Mouse (Mus musculus): Measurements from ENCODE around the gene Josd1. TPM values are rescaled to one million over a fixed set of nuclear protein-coding genes. Genes with fewer than 3 reads are reported as not detected.

Gene Josd1
- polyA plus RNA-seq, 1 experiment from 2014 or later = 43.4 TPM

- POLR2A ChIA-PET = no interaction called here
- DNase-seq (ENCODE audit: low read depth, low spot score) = no peak
- H3K27me3 ChIP-seq = no peaks in the 10 kb centered on the region
- no peak for ATAC-seq
- in situ Hi-C loops (cut with MboI; ENCODE audit: low pct_unique_long_range_greater_than_20kb) = no loop called here
- no peak for TF ChIP-seq CTCF (IDR thresholded peaks at IDR 0.05)
- CTCF ChIA-PET = no interaction called here
Measured at GRCm38 (mm10) chr15:79720267-79720666, 32.5 kb upstream of the Josd1 start.

- ATAC-seq (no peak), DNase-seq (ENCODE audit: low read depth, low spot score) (no peak)
- POLR2A ChIA-PET = interaction anchor here (1.5 kb wide), 1 partner anchor 24 kb away, joined by 5 read pairs; no protein-coding TSS in a partner anchor
- CTCF ChIA-PET = interaction anchor here (0.8 to 1.2 kb wide), 2 partner anchors 9 to 19 kb away, joined by 3 read pairs; no protein-coding TSS in a partner anchor
- in situ Hi-C loops (cut with MboI; ENCODE audit: low pct_unique_long_range_greater_than_20kb) = no loop called here
- no peak for TF ChIP-seq CTCF (IDR thresholded peaks at IDR 0.05)
- no peaks in the 10 kb centered on the region for H3K27me3 ChIP-seq
Measured at GRCm38 (mm10) chr15:79716710-79717109, 29.0 kb upstream of the Josd1 start.

- ATAC-seq (no peak), DNase-seq (ENCODE audit: low read depth, low spot score) (no peak)
- POLR2A ChIA-PET = no interaction called here
- CTCF ChIA-PET = no interaction called here
- H3K27me3 ChIP-seq = no peaks in the 10 kb centered on the region
- no peak for TF ChIP-seq CTCF (IDR thresholded peaks at IDR 0.05)
- in situ Hi-C loops (cut with MboI; ENCODE audit: low pct_unique_long_range_greater_than_20kb) = no loop called here
Measured at GRCm38 (mm10) chr15:79715646-79716045, 27.9 kb upstream of the Josd1 start.

GRCm38 (mm10) chr15:79708229-79708822 lies 20.6 kb upstream of the Josd1 start:
- TF ChIP-seq CTCF (IDR thresholded peaks at IDR 0.05) = no peak
- DNase-seq (ENCODE audit: low read depth, low spot score) (no peak), ATAC-seq (no peak)
- ChIA-PET POLR2A (interaction anchor here (1.0 kb wide), 1 partner anchor 16 kb away, joined by 3 read pairs; no protein-coding TSS in a partner anchor), CTCF (interaction anchor here (1.1 to 2.7 kb wide), 4 partner anchors 11 to 17 kb away, joined by 3 to 11 read pairs (median 6); no protein-coding TSS in a partner anchor)
- in situ Hi-C loops (cut with MboI; ENCODE audit: low pct_unique_long_range_greater_than_20kb) = no loop called here
- no peaks in the 10 kb centered on the region for H3K27me3 ChIP-seq

- no peak for ATAC-seq
- CTCF ChIA-PET = interaction anchor here (1.4 to 2.7 kb wide), 2 partner anchors 9 to 14 kb away, joined by 5 to 11 read pairs; no protein-coding TSS in a partner anchor
- in situ Hi-C loops (cut with MboI; ENCODE audit: low pct_unique_long_range_greater_than_20kb) = no loop called here
Measured at GRCm38 (mm10) chr15:79706603-79707214, 19.0 kb upstream of the Josd1 start.

GRCm38 (mm10) chr15:79697558-79698187 lies 10.0 kb upstream of the Josd1 start:
- ATAC-seq (no peak), DNase-seq (ENCODE audit: low read depth, low spot score) (no peak)
- ChIA-PET POLR2A (interaction anchor here (0.8 kb wide), 1 partner anchor 9 kb away, joined by 3 read pairs; no protein-coding TSS in a partner anchor), CTCF (interaction anchor here (0.8 to 1.6 kb wide), 3 partner anchors 9 to 19 kb away, joined by 3 to 7 read pairs (median 5); no protein-coding TSS in a partner anchor)
- no peaks in the 10 kb centered on the region for H3K27me3 ChIP-seq
- in situ Hi-C loops (cut with MboI; ENCODE audit: low pct_unique_long_range_greater_than_20kb) = no loop called here
- TF ChIP-seq CTCF (IDR thresholded peaks at IDR 0.05) = no peak

More at GRCm38 (mm10) chr15:79706603-79707214, 19.0 kb upstream of the Josd1 start:
- POLR2A ChIA-PET = interaction anchor here (1.4 kb wide), 2 partner anchors 9 to 13 kb away, joined by 3 read pairs; no protein-coding TSS in a partner anchor
- no peak for TF ChIP-seq CTCF (IDR thresholded peaks at IDR 0.05)
- H3K27me3 ChIP-seq = no peaks in the 10 kb centered on the region
- DNase-seq (ENCODE audit: low read depth, low spot score) = no peak

- DNase-seq (ENCODE audit: low read depth, low spot score) = no peak
- no peaks in the 10 kb centered on the region for H3K27me3 ChIP-seq
- TF ChIP-seq CTCF (IDR thresholded peaks at IDR 0.05) = no peak
- POLR2A ChIA-PET = interaction anchor here (0.8 kb wide), 1 partner anchor 10 kb away, joined by 3 read pairs; no protein-coding TSS in a partner anchor
- no peak for ATAC-seq
- CTCF ChIA-PET = interaction anchor here (1.1 to 1.6 kb wide), 2 partner anchors 12 to 20 kb away, joined by 3 to 7 read pairs; no protein-coding TSS in a partner anchor
- in situ Hi-C loops (cut with MboI; ENCODE audit: low pct_unique_long_range_greater_than_20kb) = no loop called here
Measured at GRCm38 (mm10) chr15:79697011-79697410, 9.3 kb upstream of the Josd1 start.

GRCm38 (mm10) chr15:79696508-79696907 lies 8.8 kb upstream of the Josd1 start:
- ATAC-seq (no peak), DNase-seq (ENCODE audit: low read depth, low spot score) (no peak)
- in situ Hi-C loops (cut with MboI; ENCODE audit: low pct_unique_long_range_greater_than_20kb) = no loop called here
- POLR2A ChIA-PET = no interaction called here
- CTCF ChIA-PET = interaction anchor here (1.6 kb wide), 1 partner anchor 12 kb away, joined by 7 read pairs; no protein-coding TSS in a partner anchor
- TF ChIP-seq CTCF (IDR thresholded peaks at IDR 0.05) = no peak
- H3K27me3 ChIP-seq = no peaks in the 10 kb centered on the region

- TF ChIP-seq CTCF (IDR thresholded peaks at IDR 0.05) = no peak
- ChIA-PET POLR2A (no interaction called here), CTCF (no interaction called here)
- ATAC-seq (no peak), DNase-seq (ENCODE audit: low read depth, low spot score) (no peak)
- in situ Hi-C loops (cut with MboI; ENCODE audit: low pct_unique_long_range_greater_than_20kb) = no loop called here
- no peaks in the 10 kb centered on the region for H3K27me3 ChIP-seq
Measured at GRCm38 (mm10) chr15:79695516-79695915, 7.8 kb upstream of the Josd1 start.

GRCm38 (mm10) chr15:79694512-79694911 lies 6.8 kb upstream of the Josd1 start:
- ATAC-seq = no peak
- H3K27me3 ChIP-seq = no peaks in the 10 kb centered on the region
- ChIA-PET POLR2A (interaction anchor here (1.0 kb wide), 1 partner anchor 13 kb away, joined by 3 read pairs; no protein-coding TSS in a partner anchor), CTCF (no interaction called here)
- in situ Hi-C loops (cut with MboI; ENCODE audit: low pct_unique_long_range_greater_than_20kb) = no loop called here
- TF ChIP-seq CTCF (IDR thresholded peaks at IDR 0.05) = no peak
- DNase-seq (ENCODE audit: low read depth, low spot score) = no peak

All from Patski (cell line).